Mouse (Mus musculus): ENCODE results near the gene Bdh1.

DNA sequence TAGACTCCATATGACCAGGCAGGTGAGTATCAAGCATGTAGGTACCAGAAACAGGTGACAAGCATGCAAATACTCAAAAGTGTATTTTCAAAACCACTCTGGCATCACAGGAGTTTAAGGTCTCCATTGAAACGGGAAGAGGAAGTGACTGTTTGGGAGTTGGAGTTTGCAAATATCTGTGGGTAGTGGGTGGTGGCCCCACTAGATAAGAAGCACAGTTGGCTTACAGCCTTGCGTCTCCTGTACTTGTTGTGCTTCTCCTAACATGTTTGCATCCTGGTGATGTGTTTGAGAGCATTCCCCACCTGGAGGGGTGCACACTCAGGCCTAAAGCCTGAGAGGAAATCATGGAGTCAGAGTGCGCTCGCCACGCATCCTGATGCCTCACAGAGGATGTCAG is 49.9 kb downstream of the Bdh1 start:
- TF ChIP-seq MAFK (IDR thresholded peaks at IDR 0.05; ENCODE audit: insufficient read depth, low read depth, low read length) (no peak), CHD2 (IDR thresholded peaks at IDR 0.05; ENCODE audit: low read depth, low read length) (no peak)
